Mouse (Mus musculus) embryonic fibroblast, embryonic 13.5 days (primary cell): Measurements from ENCODE around the gene Plvap. TPM values are rescaled to one million over a fixed set of nuclear protein-coding genes. Genes with fewer than 3 reads are reported as not detected.

Source experiments
- H3K27ac ChIP-seq: 2 replicates; pipeline ENCODE4 v1.5.1; 2012; ENCODE audit warnings: low read length, control low read depth, inconsistent platforms; ENCODE audit not compliant: insufficient read depth
- H3K4me1 ChIP-seq: 2 replicates; pipeline ENCODE4 v1.6.1; 2011; ENCODE audit warnings: low read length; ENCODE audit not compliant: control insufficient read depth, insufficient read depth
- H3K4me3 ChIP-seq: 2 replicates; pipeline ENCODE4 v1.5.1; 2011; ENCODE audit warnings: mild to moderate bottlenecking, control low read depth, low read length; ENCODE audit not compliant: insufficient read depth
- CTCF ChIP-seq: IDR thresholded peaks from 2 replicates; pipeline ENCODE4 v1.5.1; 2011; ENCODE audit warnings: mild to moderate bottlenecking, control low read depth, low read length, moderate library complexity, borderline replicate concordance; ENCODE audit not compliant: insufficient read depth
- POLR2A ChIP-seq: IDR thresholded peaks from 2 replicates; pipeline ENCODE4 v1.6.1; 2011; ENCODE audit warnings: low read depth, mild to moderate bottlenecking, control low read depth, low read length, moderate library complexity
- polyA plus RNA-seq: library from polyadenylated mRNA; stranded (reverse); fragments of >200 nt; gene quantifications from 2 replicates; pipeline ENCODE4 v1.2.4, GENCODE M21; 2011; ENCODE audit warnings: low read depth; ENCODE audit not compliant: missing spikeins, insufficient read length

Gene Plvap
- polyA plus RNA-seq, 1 experiment, result 0.44 TPM

DNA sequence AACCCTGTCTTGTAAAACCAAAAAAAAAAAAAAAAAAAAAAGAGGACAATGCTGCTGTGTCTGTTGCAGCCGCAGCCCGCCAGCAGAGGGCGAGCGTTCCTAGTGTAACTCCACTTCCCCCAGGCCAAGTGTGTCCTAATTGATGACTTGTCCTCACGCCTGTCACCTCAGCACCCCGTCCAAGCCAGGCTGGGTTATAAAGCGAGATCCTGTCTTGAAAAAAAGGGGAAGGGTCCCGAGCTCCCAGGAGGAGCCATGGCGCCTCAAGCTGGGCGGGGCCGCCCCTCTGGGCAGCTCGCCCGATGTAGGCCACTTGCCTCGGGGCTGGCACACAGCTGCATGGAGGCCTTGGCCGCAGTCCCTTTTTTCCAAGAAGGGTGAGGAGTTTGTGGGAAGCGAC, 16.5 kb downstream of the Plvap start:
- Histone ChIP-seq H3K4me3 (no peak overlapping the region), H3K27ac (no peak overlapping the region; the same call in 1 of the 2 replicates), H3K4me1 (peaks cover 12% of the 10 kb centered on the region)
- TF ChIP-seq CTCF (peak; percentile 72; the same call in 1 of the 2 replicates), POLR2A (no peak)

DNA sequence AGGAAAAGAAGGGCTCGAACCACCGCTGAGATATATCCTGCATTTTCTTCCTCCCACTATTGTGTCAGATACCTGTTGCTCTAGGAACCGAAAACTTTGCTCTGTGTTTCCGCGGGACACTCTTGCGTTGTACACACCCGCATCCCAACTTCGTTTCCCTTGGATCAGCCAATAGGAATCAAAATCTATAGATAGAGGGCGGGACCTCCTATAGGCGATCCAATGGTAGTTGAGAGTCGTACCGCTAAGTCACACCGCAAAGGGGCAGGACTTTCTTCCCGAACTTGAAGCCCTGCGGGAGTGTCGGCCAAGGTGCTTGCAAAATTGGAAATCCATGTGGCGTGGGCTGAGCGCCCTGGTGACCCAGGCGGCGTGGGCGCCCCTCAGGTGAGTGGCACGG, 23.1 kb downstream of the Plvap start:
- Histone ChIP-seq H3K27ac (peak overlapping the region; percentile 96), H3K4me1 (peaks cover 5% of the 10 kb centered on the region), H3K4me3 (peak overlapping the region; percentile 74)
- TF ChIP-seq POLR2A, result peak; percentile 73
- no peak for TF ChIP-seq CTCF

DNA sequence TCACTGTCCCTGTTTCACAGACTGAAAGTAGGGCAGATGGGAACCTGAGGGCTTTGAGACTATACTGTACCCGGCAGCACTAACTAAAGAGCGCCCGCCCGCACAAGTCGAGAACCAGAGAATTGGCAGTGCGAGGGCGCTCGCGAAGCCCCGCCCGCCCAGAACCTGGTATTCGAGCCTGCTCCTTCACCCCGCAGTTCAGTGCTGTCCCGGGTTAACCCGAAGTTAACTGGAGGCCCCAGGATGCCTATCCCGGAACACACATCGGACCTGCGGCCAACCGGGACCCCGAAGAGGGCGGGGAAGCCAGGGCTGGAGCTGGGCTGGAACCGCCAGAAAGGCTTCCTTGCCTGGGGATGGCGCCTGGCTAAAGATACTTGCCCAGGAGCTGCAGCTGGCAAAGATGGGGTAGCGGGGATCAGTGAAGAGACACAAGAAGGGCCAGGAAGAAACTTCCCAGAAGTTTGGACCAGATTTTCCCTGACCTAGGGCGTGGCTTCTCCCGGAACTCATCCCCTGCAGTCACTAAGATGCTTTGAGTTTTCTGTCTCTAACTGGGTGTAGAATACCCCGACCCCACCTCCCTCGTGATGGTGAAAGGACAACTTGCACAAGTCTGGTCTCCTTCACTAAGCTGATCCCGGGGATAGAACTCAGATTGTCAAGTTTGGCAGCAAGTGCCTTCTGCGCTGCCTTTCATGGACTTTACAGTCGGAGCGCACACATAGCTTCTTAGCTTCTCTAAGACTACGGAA, 23.7 kb downstream of the Plvap start, which contains the start of gene Gtpbp3:
TSS of gene Gtpbp3 (plus strand) at position 413 of the 755 bp plus-strand sequence.
- TF ChIP-seq CTCF (no peak), POLR2A (peak; percentile 77)
- Histone ChIP-seq H3K4me3 (peak within 1 kb of the TSS; percentile 74), H3K4me1 (peaks cover 5% of the 10 kb centered on the region), H3K27ac (peak within 1 kb of the TSS; percentile 96)

DNA sequence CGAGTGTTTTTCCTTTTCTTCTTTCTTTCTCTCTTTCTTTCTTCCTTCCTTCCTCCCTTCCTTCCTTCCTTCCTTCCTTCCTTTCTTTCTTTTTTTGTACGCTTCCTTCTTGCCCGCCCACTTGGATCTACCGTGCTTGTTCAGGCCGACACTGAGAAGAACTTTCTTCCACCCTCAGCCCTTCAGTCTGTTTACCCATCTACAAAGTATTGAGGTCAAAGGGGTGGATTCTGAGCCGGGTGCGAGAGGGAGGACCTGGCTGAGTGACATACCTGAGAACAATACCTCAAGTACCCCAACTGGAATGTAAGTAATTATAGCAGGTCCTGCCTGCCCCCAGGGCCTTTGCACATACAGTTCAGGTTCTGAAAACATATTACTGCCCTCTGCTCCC, 25.4 kb downstream of the Plvap start:
- TF ChIP-seq POLR2A (no peak), CTCF (no peak)
- Histone ChIP-seq H3K27ac (no peak overlapping the region), H3K4me3 (0 out of 2 replicates have a peak overlapping the region, but pooled peaks have one; percentile 4), H3K4me1 (peaks cover 5% of the 10 kb centered on the region)

DNA sequence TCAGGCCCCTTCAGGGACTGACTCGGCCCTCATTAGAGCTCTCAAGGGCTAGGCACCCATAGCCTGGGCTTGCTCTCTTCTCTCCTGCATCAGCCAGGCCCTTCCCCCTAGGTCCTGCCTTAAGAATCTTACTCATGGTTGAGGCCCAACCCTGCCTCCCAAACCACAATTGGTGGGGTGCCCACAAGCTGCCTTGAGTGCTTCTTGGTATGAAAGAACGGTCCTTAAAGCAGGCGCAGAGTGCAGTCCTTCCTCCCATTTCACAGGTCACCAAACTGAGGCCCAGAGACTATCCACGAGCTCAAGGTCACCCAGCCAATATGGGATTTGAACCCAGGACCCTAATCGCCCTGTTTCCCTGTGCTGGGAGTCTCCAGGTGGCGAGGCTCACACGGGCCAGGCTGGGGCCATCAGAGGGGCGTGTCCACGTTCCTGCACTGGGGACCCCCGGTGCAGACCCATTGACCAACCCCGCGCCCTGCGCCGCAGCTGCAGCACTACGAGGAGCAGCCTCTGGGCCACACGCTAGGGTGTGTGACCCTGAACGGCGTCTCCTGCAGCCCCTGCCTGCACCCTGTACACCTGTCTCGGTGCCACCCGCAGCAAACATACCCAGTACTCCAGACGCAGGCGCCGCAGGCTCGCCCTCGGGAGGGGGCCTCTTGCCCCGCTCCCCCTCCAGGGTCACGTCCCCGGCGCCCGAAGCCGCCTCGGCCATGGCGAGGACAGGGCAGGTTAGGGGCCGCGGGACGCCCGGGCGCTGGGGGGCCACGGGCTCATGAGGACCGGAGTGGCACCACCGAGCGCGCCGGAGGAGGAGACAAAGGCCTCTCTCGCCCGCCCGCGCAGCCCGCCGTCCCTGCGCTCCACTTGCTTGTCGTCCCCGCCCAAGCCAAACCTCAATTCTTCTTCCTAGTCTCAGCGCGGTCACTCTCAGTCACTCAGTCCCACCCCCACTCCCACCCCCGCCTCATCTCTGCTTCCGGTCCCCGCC, 26.1 kb downstream of the Plvap start, which contains the start of gene Ano8:
TSS of gene Ano8 (minus strand) at position 822 of the 994 bp plus-strand sequence.
- Histone ChIP-seq H3K4me1 (peaks cover 5% of the 10 kb centered on the region), H3K27ac (peak within 1 kb of the TSS; percentile 11; the same call in 1 of the 2 replicates), H3K4me3 (peak within 1 kb of the TSS; percentile 72)
- no peak for TF ChIP-seq CTCF
- TF ChIP-seq POLR2A, result peak; percentile 61

DNA sequence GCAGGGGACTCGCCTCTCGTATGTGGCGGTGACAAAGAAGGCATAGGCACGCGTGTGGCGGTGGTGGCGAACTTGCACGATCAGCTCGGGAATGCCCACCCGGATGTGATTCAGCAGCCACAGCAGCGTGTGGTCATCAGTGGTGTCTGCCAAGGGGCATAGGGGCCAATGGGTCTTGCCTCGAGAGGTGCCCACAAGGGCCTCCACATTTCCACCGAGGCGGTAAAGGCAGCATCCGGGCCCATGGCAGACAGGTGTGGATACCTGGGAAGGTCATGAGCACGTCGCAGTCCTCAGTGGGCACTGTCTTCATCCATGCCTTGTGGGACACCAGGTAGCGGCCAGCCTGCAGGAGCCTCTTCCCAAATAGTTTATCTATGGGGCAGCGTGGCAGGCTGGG, 26.8 kb downstream of the Plvap start:
- no peak overlapping the region; the same call in 1 of the 2 replicates for H3K4me3 ChIP-seq
- TF ChIP-seq POLR2A (no peak), CTCF (no peak)
- peaks cover 3% of the 10 kb centered on the region for H3K4me1 ChIP-seq
- no peak overlapping the region for H3K27ac ChIP-seq

DNA sequence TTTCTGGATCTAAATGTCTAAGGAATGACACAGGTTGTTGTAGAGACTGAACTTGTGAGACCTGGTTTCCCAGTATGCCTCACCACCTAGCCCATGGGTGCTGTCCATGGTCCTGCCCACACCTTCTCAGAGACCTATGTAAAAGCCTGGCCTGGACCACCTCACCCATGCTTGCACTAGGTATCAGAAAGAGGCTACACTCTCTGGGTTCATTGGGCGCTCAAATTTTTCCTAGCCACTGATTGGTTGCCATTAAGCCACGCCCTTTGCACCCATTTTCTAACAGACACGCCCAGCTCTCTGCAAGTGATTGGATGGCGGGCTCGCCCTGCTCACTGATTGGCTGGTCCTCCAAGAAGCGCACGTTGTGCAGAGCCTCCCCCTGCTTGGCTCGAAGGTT, 27.6 kb downstream of the Plvap start:
- TF ChIP-seq POLR2A (no peak), CTCF (no peak)
- H3K4me3 ChIP-seq, result no peak overlapping the region
- H3K27ac ChIP-seq, result no peak overlapping the region
- H3K4me1 ChIP-seq, result no peaks in the 10 kb centered on the region

DNA sequence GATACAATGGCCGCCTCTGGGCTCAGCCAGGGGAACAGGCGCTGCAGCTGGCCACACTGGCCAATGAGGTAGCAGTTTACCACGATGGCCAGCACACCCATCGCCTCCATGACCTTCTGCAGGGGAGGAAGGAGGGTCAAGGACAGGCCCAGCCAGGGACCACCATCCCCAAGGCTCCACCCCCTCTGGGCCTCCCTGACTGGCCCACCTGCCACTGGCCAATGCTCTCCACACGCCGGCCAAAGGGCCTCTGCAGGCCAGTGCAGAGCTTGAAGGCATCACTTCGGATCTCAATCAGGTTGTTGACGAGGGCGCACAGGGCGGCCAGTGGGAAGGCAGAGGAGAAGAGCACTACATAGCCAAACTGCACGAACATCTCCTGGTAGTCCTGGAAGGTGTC, 32.6 kb downstream of the Plvap start:
- no peak for TF ChIP-seq POLR2A
- no peak overlapping the region for H3K27ac ChIP-seq
- no peak overlapping the region for H3K4me3 ChIP-seq
- 0 out of 2 replicates have a peak, but pooled peaks cover 3% of the 10 kb centered on the region for H3K4me1 ChIP-seq

DNA sequence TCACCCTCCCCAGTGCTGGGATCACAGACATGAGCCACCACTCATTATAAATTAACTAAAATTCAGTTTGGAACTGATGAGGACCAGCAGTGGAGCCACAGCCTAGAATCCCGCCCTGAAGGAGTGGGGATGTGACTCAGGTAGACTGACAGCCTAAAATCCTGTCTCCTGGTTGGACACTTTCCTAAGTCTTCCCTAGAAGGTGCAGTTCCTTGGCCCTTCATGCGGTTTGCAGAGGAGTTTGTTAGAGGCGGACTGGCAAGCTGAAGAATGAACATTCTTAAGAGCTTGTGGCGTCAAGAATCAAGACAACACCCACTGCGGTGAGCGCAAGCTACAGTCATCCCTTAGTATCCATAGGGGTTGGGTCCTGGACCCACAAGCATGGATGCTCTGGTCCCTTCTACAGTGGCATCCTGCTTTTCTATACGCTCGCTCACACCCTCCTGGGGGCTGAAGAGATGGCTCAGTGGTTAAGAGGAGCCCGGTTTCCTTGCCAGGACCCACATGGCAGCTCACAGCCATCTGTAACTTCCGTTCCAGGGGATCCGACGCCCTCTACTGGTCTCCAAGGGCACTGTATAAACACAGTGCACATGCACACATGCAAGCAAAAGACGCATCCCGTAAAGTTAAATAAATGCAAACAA, 34.2 kb downstream of the Plvap start:
- 0 out of 2 replicates have a peak, but pooled peaks cover 3% of the 10 kb centered on the region for H3K4me1 ChIP-seq
- no peak overlapping the region for H3K4me3 ChIP-seq
- no peak overlapping the region for H3K27ac ChIP-seq
- peak; percentile 25; the same call in 1 of the 2 replicates for TF ChIP-seq CTCF
- TF ChIP-seq POLR2A, result no peak
